Mouse (Mus musculus): ENCODE results near the gene Ifit1bl2.
"Not testable (repeated sequence)": the region's sequence is repeated elsewhere in the genome, so short reads cannot be mapped to it uniquely, and the experiment has no call there.

Gene Ifit1bl2

GRCm38 (mm10) chr19:34624663-34625062, 15.9 kb downstream of the Ifit1bl2 start:
- in situ Hi-C loops (cut with MboI; ENCODE audit: low pct_unique_long_range_greater_than_20kb in 1 of 2, low sequenced_read_pairs in 2 of 2, unreplicated experiment in 1 of 2), result no loop called here

DNA sequence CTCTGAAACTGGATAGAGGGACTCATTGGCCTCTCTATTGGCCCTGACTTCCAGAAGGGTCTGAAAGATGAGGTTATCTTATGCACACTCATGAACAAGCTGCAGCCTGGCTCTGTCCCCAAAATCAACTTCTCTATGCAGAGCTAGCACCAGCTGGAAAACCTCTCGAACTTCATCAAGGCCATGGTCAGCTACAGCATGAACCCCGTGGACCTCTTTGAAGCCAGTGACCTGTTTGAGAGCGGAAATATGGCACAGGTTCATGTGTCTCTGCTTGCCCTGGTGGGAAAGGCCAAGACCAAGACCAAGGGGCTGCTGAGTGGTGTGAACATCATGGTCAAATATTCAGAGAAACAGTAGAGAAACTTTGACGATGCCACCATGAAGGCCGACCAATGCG, 16.8 kb downstream of the Ifit1bl2 start:
- in situ Hi-C loops (cut with MboI; ENCODE audit: low pct_unique_long_range_greater_than_20kb in 1 of 2, low sequenced_read_pairs in 2 of 2, unreplicated experiment in 1 of 2), result no loop called here

- in situ Hi-C loops (cut with MboI; ENCODE audit: low pct_unique_long_range_greater_than_20kb in 1 of 2, low sequenced_read_pairs in 2 of 2, unreplicated experiment in 1 of 2), result no loop called here
Observed at GRCm38 (mm10) chr19:34620871-34621270, 19.7 kb downstream of the Ifit1bl2 start.

DNA sequence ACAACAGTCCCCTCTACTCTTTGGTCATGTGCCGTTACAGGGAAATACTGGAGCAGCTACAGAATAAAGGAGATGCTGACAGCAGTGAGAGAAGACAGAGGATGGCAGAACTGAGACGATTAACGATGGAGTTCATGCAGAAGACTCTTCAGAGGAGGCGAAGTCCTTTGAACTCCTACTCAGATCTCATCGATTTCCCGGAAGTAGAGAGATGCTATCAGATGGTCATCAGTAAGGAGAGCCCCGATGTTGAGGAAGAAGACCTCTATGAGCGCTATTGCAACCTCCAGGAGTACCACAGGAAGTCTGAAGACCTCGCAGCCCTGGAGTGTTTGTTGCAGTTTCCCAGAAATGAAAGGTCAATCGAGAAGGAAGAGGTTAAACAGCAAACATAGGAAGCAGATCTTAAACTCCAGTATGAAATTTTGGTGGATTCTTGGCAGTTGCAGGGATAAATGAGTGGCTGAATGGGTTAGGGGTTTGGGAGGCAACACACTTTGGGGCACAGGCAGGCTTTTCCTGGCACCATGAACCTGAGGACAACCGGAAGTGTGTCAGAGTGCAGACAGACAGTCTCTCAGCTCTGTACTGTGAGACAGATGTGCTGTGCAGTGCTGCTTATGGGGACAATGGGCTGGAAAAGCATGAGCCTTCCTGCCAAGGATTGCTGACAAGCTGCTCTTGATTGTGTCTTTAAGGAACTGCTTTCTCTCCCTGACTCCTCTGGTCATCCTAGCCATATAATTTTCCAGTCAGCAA, 28.1 kb downstream of the Ifit1bl2 start:
- in situ Hi-C loops (cut with MboI; ENCODE audit: low pct_unique_long_range_greater_than_20kb in 1 of 2, low sequenced_read_pairs in 2 of 2, unreplicated experiment in 1 of 2), result not testable (repeated sequence)

GRCm38 (mm10) chr19:34610118-34610517, 30.4 kb downstream of the Ifit1bl2 start:
- in situ Hi-C loops (cut with MboI; ENCODE audit: low pct_unique_long_range_greater_than_20kb in 1 of 2, low sequenced_read_pairs in 2 of 2, unreplicated experiment in 1 of 2), result not testable (repeated sequence)

DNA sequence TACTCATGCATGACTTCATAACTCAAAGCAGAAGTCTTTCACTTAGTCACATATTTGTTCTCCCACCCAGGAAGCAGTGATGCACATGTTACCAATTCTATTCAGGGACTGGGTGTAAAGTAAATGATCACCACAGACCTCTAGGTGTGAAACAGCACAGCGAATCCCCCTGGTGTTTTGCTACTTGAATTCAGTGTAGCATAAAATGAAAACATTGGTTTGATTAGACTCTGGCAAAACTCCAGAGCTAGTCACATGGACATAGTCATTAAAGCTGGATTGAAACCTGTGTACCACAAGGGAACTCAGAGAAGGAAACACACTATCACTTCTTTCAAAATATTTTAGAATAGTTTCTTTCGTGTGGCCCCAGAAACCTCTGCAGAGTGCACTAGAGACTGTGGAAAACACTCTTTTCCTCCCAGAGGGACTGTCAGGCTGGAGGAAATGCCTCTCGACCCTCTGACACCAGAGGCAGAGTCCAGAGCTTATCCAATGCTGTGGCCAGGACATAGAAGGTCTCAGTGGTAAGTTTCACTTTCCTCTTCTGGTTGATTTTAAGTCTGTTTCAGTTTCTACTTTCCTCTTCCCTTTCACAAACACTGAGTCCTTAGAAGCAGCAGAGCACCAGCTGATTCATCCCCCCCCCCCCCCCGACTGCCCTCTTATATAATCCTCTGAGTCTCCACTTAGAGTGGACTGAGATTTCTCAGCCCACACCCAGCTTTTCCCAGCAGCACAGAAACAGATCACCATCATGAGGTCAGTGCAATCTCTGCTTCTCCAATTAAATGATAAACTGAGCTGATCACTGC, 33.1 kb downstream of the Ifit1bl2 start, which contains the start of gene Ifit3b:
Gene Ifit3b, plus strand, starts transcription at position 734 of the 815 bp plus-strand sequence.
- in situ Hi-C loops (cut with MboI; ENCODE audit: low pct_unique_long_range_greater_than_20kb in 1 of 2, low sequenced_read_pairs in 2 of 2, unreplicated experiment in 1 of 2), result not testable (repeated sequence)

- in situ Hi-C loops (cut with MboI; ENCODE audit: low pct_unique_long_range_greater_than_20kb in 1 of 2, low sequenced_read_pairs in 2 of 2, unreplicated experiment in 1 of 2), result no loop called here
Observed at GRCm38 (mm10) chr19:34605472-34605871, 35.1 kb downstream of the Ifit1bl2 start.

- in situ Hi-C loops (cut with MboI; ENCODE audit: low pct_unique_long_range_greater_than_20kb in 1 of 2, low sequenced_read_pairs in 2 of 2, unreplicated experiment in 1 of 2), result not testable (repeated sequence)
Observed at GRCm38 (mm10) chr19:34601888-34602287, 38.7 kb downstream of the Ifit1bl2 start, which contains the start of gene Ifit1bl1. Gene Ifit1bl1, minus strand, starts transcription at chr19:34601956.

DNA sequence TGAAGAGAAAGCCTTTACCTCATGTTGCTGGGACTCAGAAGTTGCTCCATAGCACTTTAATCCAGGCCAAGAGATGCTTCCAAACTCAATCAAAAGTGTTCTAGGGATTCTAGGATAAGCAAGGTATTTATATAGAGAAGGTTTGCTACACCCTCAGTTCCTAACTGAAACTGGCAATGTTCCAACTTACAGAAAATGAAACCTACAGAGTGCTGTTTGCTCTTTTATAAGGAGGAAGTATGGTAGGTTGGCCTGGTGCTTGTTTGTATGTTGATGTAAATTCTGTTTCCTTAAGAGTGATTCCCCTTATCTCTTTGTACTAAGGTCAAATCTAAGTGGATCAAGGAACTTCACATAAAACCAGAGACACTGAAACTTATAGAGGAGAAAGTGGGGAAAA, 41.3 kb downstream of the Ifit1bl2 start:
- in situ Hi-C loops (cut with MboI; ENCODE audit: low pct_unique_long_range_greater_than_20kb in 1 of 2, low sequenced_read_pairs in 2 of 2, unreplicated experiment in 1 of 2), result not testable (repeated sequence)

DNA sequence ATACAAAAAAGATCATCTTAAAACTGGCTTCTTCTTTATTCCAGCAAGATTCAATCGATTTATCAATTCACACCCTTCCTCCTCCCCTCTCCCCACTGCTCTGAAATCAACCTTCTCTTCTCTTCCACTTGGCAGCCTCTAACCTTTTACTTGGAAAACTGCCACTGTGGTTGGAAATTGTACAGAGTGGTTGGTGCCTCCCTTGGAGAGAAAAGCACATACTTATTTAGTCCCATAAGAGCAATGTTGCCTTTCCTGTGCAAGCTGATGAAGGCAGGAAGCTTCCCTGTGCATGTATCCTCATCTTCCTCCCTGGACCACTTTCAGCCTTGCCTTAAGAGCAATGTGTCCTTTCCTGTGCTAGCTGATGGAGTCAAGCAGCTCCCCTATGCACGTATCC, 42.2 kb downstream of the Ifit1bl2 start:
- in situ Hi-C loops (cut with MboI; ENCODE audit: low pct_unique_long_range_greater_than_20kb in 1 of 2, low sequenced_read_pairs in 2 of 2, unreplicated experiment in 1 of 2), result no loop called here

- in situ Hi-C loops (cut with MboI; ENCODE audit: low pct_unique_long_range_greater_than_20kb in 1 of 2, low sequenced_read_pairs in 2 of 2, unreplicated experiment in 1 of 2), result no loop called here
Observed at GRCm38 (mm10) chr19:34596811-34597210, 43.7 kb downstream of the Ifit1bl2 start.

DNA sequence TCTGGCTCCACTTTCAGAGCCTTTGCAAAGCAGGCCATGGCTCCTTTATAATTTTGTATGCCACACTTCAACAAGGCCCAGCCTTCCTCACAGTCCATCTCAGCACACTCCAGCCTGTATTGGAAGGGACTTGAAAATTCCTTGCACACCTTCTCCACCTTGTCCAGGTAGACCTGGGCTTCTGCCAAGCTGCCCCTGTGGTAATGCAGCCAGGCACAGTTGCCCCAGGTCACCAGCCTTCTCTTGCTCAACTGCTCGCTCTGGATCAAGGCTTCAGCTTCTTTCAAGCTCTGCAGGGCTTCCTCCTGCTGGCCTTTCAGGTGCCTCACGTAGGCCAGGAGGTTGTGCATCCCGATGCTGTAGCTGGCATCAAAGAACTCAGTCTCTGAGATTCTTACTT, 46.0 kb downstream of the Ifit1bl2 start:
- in situ Hi-C loops (cut with MboI; ENCODE audit: low pct_unique_long_range_greater_than_20kb in 1 of 2, low sequenced_read_pairs in 2 of 2, unreplicated experiment in 1 of 2), result not testable (repeated sequence)

DNA sequence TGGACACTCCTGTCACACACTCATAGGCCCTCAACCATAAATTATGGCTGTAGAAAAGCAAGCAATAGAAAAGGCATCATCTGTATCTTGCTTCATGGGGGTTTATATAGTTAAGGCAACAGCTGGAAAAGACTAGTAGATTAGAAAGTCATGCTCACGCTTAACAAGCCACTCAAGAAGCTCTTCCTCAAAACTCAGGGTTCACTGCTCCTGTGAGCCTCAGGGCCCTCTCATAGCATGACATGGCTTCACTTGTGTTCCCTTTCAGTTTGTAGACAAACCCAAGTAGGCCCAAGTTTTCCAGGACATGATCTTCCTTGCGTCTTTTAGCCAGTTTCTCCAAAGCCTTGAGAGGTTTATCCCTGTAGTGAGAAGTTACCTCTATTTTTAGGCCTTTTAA, 47.1 kb downstream of the Ifit1bl2 start:
- in situ Hi-C loops (cut with MboI; ENCODE audit: low pct_unique_long_range_greater_than_20kb in 1 of 2, low sequenced_read_pairs in 2 of 2, unreplicated experiment in 1 of 2), result no loop called here

DNA sequence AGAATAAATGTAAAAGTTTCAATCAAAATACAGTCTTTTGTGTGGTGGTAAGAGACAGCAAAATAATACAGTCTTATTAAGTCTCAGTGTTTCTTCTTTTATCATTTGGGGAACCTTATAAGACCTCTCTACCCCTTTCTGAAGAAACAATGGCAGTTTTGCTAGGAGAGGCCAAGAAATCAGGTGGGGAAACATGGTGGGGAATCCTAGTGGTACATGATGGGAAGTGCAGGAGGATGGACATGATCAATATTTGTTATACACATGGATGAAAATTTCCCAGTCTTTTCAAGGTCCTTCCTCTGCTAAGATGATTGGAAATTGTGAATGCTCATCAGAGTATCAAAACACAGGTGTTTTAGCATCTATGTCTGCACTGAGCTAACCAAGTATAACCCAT, 51.6 kb downstream of the Ifit1bl2 start:
- in situ Hi-C loops (cut with MboI; ENCODE audit: low pct_unique_long_range_greater_than_20kb in 1 of 2, low sequenced_read_pairs in 2 of 2, unreplicated experiment in 1 of 2), result no loop called here

DNA sequence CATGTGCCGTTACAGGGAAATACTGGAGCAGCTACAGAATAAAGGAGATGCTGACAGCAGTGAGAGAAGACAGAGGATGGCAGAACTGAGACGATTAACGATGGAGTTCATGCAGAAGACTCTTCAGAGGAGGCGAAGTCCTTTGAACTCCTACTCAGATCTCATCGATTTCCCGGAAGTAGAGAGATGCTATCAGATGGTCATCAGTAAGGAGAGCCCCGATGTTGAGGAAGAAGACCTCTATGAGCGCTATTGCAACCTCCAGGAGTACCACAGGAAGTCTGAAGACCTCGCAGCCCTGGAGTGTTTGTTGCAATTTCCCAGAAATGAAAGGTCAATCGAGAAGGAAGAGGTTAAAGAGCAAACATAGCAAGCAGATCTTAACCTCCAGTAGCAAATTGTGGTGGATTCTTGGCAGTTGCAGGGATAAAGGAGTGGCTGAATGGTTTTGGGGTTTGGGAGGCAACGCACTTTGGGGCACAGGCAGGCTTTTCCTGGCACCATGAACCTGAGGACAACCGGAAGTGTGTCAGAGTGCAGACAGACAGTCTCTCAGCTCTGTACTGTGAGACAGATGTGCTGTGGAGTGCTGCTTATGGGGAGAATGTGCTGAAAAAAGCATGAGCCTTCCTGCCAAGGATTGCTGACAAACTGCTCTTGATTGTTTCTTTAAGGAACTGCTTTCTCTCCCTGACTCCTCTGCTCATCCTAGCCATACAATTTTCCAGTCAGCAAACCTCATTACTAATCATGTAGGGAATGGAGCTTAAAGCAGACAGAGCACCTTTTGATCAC, 52.4 kb downstream of the Ifit1bl2 start:
- in situ Hi-C loops (cut with MboI; ENCODE audit: low pct_unique_long_range_greater_than_20kb in 1 of 2, low sequenced_read_pairs in 2 of 2, unreplicated experiment in 1 of 2), result not testable (repeated sequence)

- in situ Hi-C loops (cut with MboI; ENCODE audit: low pct_unique_long_range_greater_than_20kb in 1 of 2, low sequenced_read_pairs in 2 of 2, unreplicated experiment in 1 of 2), result not testable (repeated sequence)
Observed at GRCm38 (mm10) chr19:34585740-34586458, 54.6 kb downstream of the Ifit1bl2 start.

DNA sequence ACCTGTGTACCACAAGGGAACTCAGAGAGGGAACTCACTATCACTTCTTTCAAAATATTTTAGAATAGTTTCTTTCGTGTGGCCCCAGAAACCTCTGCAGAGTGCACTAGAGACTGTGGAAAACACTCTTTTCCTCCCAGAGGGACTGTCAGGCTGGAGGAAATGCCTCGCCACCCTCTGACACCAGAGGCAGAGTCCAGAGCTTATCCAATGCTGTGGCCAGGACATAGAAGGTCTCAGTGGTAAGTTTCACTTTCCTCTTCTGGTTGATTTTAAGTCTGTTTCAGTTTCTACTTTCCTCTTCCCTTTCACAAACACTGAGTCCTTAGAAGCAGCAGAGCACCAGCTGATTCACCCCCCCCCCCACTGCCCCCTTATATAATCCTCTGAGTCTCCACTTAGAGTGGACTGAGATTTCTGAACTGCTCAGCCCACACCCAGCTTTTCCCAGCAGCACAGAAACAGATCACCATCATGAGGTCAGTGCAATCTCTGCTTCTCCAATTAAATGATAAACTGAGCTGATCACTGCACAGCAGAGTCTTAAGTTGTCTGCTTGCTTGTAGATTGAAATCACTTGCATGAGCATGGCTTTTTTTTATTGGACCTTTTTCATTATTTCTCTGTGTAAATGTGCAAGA, 57.3 kb downstream of the Ifit1bl2 start, which contains the start of gene Ifit3:
Gene Ifit3, plus strand, starts transcription at position 406 of the 641 bp plus-strand sequence.
- in situ Hi-C loops (cut with MboI; ENCODE audit: low pct_unique_long_range_greater_than_20kb in 1 of 2, low sequenced_read_pairs in 2 of 2, unreplicated experiment in 1 of 2), result not testable (repeated sequence)

GRCm38 (mm10) chr19:34582696-34583095, 57.8 kb downstream of the Ifit1bl2 start:
- in situ Hi-C loops (cut with MboI; ENCODE audit: low pct_unique_long_range_greater_than_20kb in 1 of 2, low sequenced_read_pairs in 2 of 2, unreplicated experiment in 1 of 2), result not testable (repeated sequence)

Data from mouse embryonic stem cell (cell line).